In the genomic region with DNA sequence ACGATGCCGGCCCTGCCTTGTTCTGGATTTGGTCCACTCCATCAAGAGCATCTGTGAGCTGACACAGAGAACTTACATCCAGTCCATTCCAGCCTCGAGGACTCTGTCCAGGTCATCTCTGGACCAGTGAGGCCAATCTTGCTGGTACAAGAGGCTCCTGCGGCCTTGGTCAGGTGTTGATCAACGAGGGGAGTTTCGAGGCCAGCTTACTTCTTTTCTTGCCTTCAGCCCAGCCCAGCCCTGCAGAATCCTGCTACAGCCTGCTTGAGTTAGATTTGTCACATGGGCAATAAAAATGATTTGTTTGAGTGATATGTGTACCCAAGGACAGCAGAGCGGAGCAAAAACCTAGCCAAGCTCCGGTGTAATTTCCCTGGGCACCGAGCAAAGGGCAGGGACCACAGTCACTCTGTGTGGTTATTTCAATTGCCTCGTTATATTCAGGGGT, we compare ENCODE assay signal across 11 mouse cellular contexts. TPM values are rescaled to one million over a fixed set of nuclear protein-coding genes. Genes with fewer than 3 reads are reported as not detected.
DNase-seq lines count a peak whose midpoint lies in the region; ATAC-seq and TF ChIP-seq lines count a peak whose summit lies in the region.
"Had no signal": no experiment of that assay in that cellular context is flagged by ENCODE, and none has a peak within 500 bp of the region (broad histone marks: within the 10 kb centered on the region; RNA-seq: fewer than 3 reads in every experiment).

No protein-coding gene starts in this region.

- H3K4me1 ChIP-seq in hindbrain, postnatal 0 days (ENCODE audit: insufficient read depth, low read length): 0 out of 2 replicates have a peak, but pooled peaks cover 5% of the 10 kb centered on the region
- H3K4me1 ChIP-seq in hindbrain, embryonic 16.5 days (ENCODE audit: control insufficient read depth, insufficient read depth, low read depth, low read length): peaks cover 6% of the 10 kb centered on the region
- peaks cover 29% of the 10 kb centered on the region for H3K4me1 ChIP-seq in limb, embryonic 12.5 days (replicated peaks)
- H3K4me1 ChIP-seq in midbrain, postnatal 0 days (ENCODE audit: insufficient read depth, low read length): no peaks in the 10 kb centered on the region

- no peak for DNase-seq in hindbrain, postnatal 0 days (ENCODE audit: low spot score)
- peak; percentile 79 for DNase-seq in adrenal gland, adult 8-10 months
- DNase-seq in kidney, adult 18-20 months: peak; percentile 86
- no peak for DNase-seq in layer of hippocampus, postnatal 36 days
- no peak for DNase-seq in midbrain, postnatal 0 days (ENCODE audit: low spot score)
- no peak for DNase-seq in B cell, adult 2 months

- no peaks in the 10 kb centered on the region for H3K36me3 ChIP-seq in hindbrain, postnatal 0 days (ENCODE audit: insufficient read depth, low read length)
- H3K36me3 ChIP-seq in hindbrain, embryonic 16.5 days (ENCODE audit: control insufficient read depth, insufficient read depth, low read length): no peaks in the 10 kb centered on the region
- no peaks in the 10 kb centered on the region for H3K36me3 ChIP-seq in limb, embryonic 12.5 days
- H3K36me3 ChIP-seq in midbrain, postnatal 0 days (ENCODE audit: insufficient read depth, low read length): no peaks in the 10 kb centered on the region
- H3K36me3 ChIP-seq: hindbrain, embryonic 10.5 days; stomach, embryonic 15.5 days had no signal

- H3K27ac ChIP-seq in hindbrain, postnatal 0 days: peak overlapping the region; percentile 32
- no peak overlapping the region for H3K27ac ChIP-seq in hindbrain, embryonic 16.5 days (ENCODE audit: low read depth, low read length)
- H3K27ac ChIP-seq in limb, embryonic 12.5 days: peak overlapping the region; percentile 31; the same call in 1 of the 2 replicates
- H3K27ac ChIP-seq in midbrain, postnatal 0 days (ENCODE audit: low read depth, low read length): no peak overlapping the region
- H3K27ac ChIP-seq: hindbrain, embryonic 10.5 days; macrophage; stomach, embryonic 15.5 days had no signal

- no peak overlapping the region for H3K9ac ChIP-seq in hindbrain, postnatal 0 days (replicated peaks; ENCODE audit: low read length)
- no peak overlapping the region for H3K9ac ChIP-seq in hindbrain, embryonic 16.5 days (ENCODE audit: low read depth, low read length)
- no peak overlapping the region for H3K9ac ChIP-seq in limb, embryonic 12.5 days (replicated peaks)
- no peak overlapping the region for H3K9ac ChIP-seq in midbrain, postnatal 0 days (replicated peaks; ENCODE audit: low read length, poor library complexity, severe bottlenecking)
- H3K9ac ChIP-seq: stomach, embryonic 15.5 days had no signal

- no peak overlapping the region for H3K4me3 ChIP-seq in hindbrain, postnatal 0 days (ENCODE audit: low read length)
- H3K4me3 ChIP-seq in hindbrain, embryonic 16.5 days (ENCODE audit: low read length): no peak overlapping the region
- H3K4me3 ChIP-seq in limb, embryonic 12.5 days (replicated peaks): no peak overlapping the region
- H3K4me3 ChIP-seq in midbrain, postnatal 0 days (ENCODE audit: low read depth, low read length): no peak overlapping the region
- H3K4me3 ChIP-seq: hindbrain, embryonic 10.5 days; stomach, embryonic 15.5 days had no signal

- 76% methylated on average over 10 of the region's 10 CpGs for WGBS in hindbrain, postnatal 0 days
- 82% methylated on average over 10 of the region's 10 CpGs for WGBS in hindbrain, embryonic 16.5 days
- 49% methylated on average over 10 of the region's 10 CpGs for WGBS in limb, embryonic 12.5 days
- 83% methylated on average over 10 of the region's 10 CpGs for WGBS in midbrain, postnatal 0 days

- no peak overlapping the region for H3K4me2 ChIP-seq in hindbrain, postnatal 0 days (ENCODE audit: low read depth, low read length)
- no peak overlapping the region for H3K4me2 ChIP-seq in hindbrain, embryonic 16.5 days (ENCODE audit: low read length)
- no peak overlapping the region for H3K4me2 ChIP-seq in limb, embryonic 12.5 days
- H3K4me2 ChIP-seq in midbrain, postnatal 0 days (ENCODE audit: low read depth, low read length, poor library complexity, severe bottlenecking): no peak overlapping the region
- H3K4me2 ChIP-seq: stomach, embryonic 15.5 days had no signal

- ATAC-seq in hindbrain, postnatal 0 days: no peak
- no peak for ATAC-seq in hindbrain, embryonic 16.5 days
- no peak for ATAC-seq in limb, embryonic 12.5 days (ENCODE audit: insufficient number of reproducible peaks, insufficient read depth, low FRiP score, low TSS enrichment, low read depth)
- ATAC-seq in midbrain, postnatal 0 days (ENCODE audit: low FRiP score): no peak

- no peaks in the 10 kb centered on the region for H3K27me3 ChIP-seq in hindbrain, postnatal 0 days (ENCODE audit: insufficient read depth, low read length)
- no peaks in the 10 kb centered on the region for H3K27me3 ChIP-seq in hindbrain, embryonic 16.5 days (replicated peaks; ENCODE audit: control insufficient read depth, insufficient read depth, low read length)
- no peaks in the 10 kb centered on the region for H3K27me3 ChIP-seq in limb, embryonic 12.5 days
- no peaks in the 10 kb centered on the region for H3K27me3 ChIP-seq in midbrain, postnatal 0 days (ENCODE audit: insufficient read depth, low read length)
- H3K27me3 ChIP-seq: stomach, embryonic 15.5 days had no signal

- no peaks in the 10 kb centered on the region for H3K9me3 ChIP-seq in hindbrain, postnatal 0 days (ENCODE audit: low read length)
- H3K9me3 ChIP-seq in hindbrain, embryonic 16.5 days (ENCODE audit: control insufficient read depth, low read length): no peaks in the 10 kb centered on the region
- H3K9me3 ChIP-seq in limb, embryonic 12.5 days: no peaks in the 10 kb centered on the region
- H3K9me3 ChIP-seq in midbrain, postnatal 0 days (ENCODE audit: low read length): no peaks in the 10 kb centered on the region
- H3K9me3 ChIP-seq: hindbrain, embryonic 10.5 days; stomach, embryonic 15.5 days had no signal

- TF ChIP-seq CTCF in hindbrain, postnatal 0 days (IDR thresholded peaks at IDR 0.05; ENCODE audit: low read depth): no peak
- TF ChIP-seq CTCF in midbrain, postnatal 0 days (IDR thresholded peaks at IDR 0.05): no peak

RNA-seq across cellular contexts. Expression of gene Wsb1, which starts 25.4 kb away (rescaled TPM):
- total RNA-seq in hindbrain, postnatal 0 days (2014; rRNA removed): 202 and 216 TPM in 2 replicates
- polyA plus RNA-seq in hindbrain, postnatal 0 days (2015; fragmentation: Nextera tagmentation; extraction: Ambion mirVana): 202 and 245 TPM in 2 replicates
- 380 and 432 TPM in 2 replicates for polyA plus RNA-seq in hindbrain, embryonic 16.5 days (2015; fragmentation: Nextera tagmentation; extraction: Ambion mirVana)
- total RNA-seq in adrenal gland, adult 8-10 months (2022): 10 to 100 TPM; 37.7 to 96.3 (median 62.2) TPM
- polyA plus RNA-seq in limb, embryonic 12.5 days (2016; fragmentation: Nextera tagmentation; extraction: Ambion mirVana): 446 and 475 TPM in 2 replicates
- total RNA-seq in layer of hippocampus, postnatal 36 days (2021): 10 to 100 TPM; 77.1 to 81.3 TPM
- total RNA-seq in midbrain, postnatal 0 days (2014; rRNA removed): 230 and 291 TPM in 2 replicates
- 227 and 257 TPM in 2 replicates for polyA plus RNA-seq in midbrain, postnatal 0 days (2015; fragmentation: Nextera tagmentation; extraction: Ambion mirVana)

Comparison
In these comparisons a context has a peak if more than half of its experiments do, and no peak if none do; other contexts are left out.
1. H3K27ac ChIP-seq: peak in hindbrain, postnatal 0 days (single experiment) and limb, embryonic 12.5 days (single experiment); none in hindbrain, embryonic 16.5 days (single experiment) and midbrain, postnatal 0 days (single experiment).
2. DNase-seq: peak in adrenal gland, adult 8-10 months (single experiment) and kidney, adult 18-20 months (single experiment); none in hindbrain, postnatal 0 days (single experiment), layer of hippocampus, postnatal 36 days (0 of 2), midbrain, postnatal 0 days (single experiment) and B cell, adult 2 months (0 of 2).